Mouse (Mus musculus) cerebellum, postnatal 25 days (tissue): Measurements from ENCODE around the gene Pdxk.

ENCODE experiments used
- DNase-seq, 2 experiments: peaks; one replicate each; pipeline ENCODE4 v3.0.0; 2021; ENCODE audit warnings: mixed read lengths in 2 of 2

Gene Pdxk

GRCm38 (mm10) chr10:78458348-78459111 lies 6.2 kb downstream of the Pdxk start:
- no peak for DNase-seq

- no peak for DNase-seq
These were observed 7.1 kb downstream of the Pdxk start for GRCm38 (mm10) chr10:78457495-78458347.

- DNase-seq: peak in 1 of 2 experiments; percentile 48
These were observed 8.1 kb downstream of the Pdxk start for GRCm38 (mm10) chr10:78456696-78457095.

GRCm38 (mm10) chr10:78452641-78453040 lies 12.1 kb downstream of the Pdxk start:
- DNase-seq: no peak

GRCm38 (mm10) chr10:78450761-78451160 lies 14.0 kb downstream of the Pdxk start:
- no peak for DNase-seq

GRCm38 (mm10) chr10:78447396-78447795 lies 17.4 kb downstream of the Pdxk start:
- no peak for DNase-seq

GRCm38 (mm10) chr10:78446195-78446594 lies 18.6 kb downstream of the Pdxk start:
- DNase-seq: no peak

- no peak for DNase-seq
These were observed 22.5 kb downstream of the Pdxk start for GRCm38 (mm10) chr10:78442292-78442691.

- DNase-seq: no peak
These were observed 23.2 kb downstream of the Pdxk start for GRCm38 (mm10) chr10:78441606-78442005.

- DNase-seq: peak; percentile 30 to 55
These were observed 24.0 kb downstream of the Pdxk start for GRCm38 (mm10) chr10:78440812-78441211.

GRCm38 (mm10) chr10:78439990-78440389 lies 24.8 kb downstream of the Pdxk start:
- no peak for DNase-seq

- DNase-seq: peak in 1 of 2 experiments; percentile 36
These were observed 25.2 kb downstream of the Pdxk start for GRCm38 (mm10) chr10:78439550-78439949.

- DNase-seq: peak; percentile 90 to 94
These were observed 26.7 kb downstream of the Pdxk start for GRCm38 (mm10) chr10:78438094-78438493.

GRCm38 (mm10) chr10:78432853-78433252 lies 31.9 kb downstream of the Pdxk start:
- no peak for DNase-seq

- no peak for DNase-seq
These were observed 35.0 kb downstream of the Pdxk start for GRCm38 (mm10) chr10:78429776-78430175.

GRCm38 (mm10) chr10:78429180-78429579 lies 35.6 kb downstream of the Pdxk start:
- no peak for DNase-seq

- no peak for DNase-seq
These were observed 36.7 kb downstream of the Pdxk start for GRCm38 (mm10) chr10:78428070-78428469.

- peak in 1 of 2 experiments; percentile 44 for DNase-seq
These were observed 38.5 kb downstream of the Pdxk start for GRCm38 (mm10) chr10:78426117-78426735.

GRCm38 (mm10) chr10:78425181-78426041 lies 39.4 kb downstream of the Pdxk start, which contains the start of gene Cstb:
Gene Cstb (plus strand): TSS chr10:78425669.
- DNase-seq: peak; percentile 89 to 93

- DNase-seq: no peak
These were observed 42.2 kb downstream of the Pdxk start for GRCm38 (mm10) chr10:78422614-78423013.

GRCm38 (mm10) chr10:78420929-78421328 lies 43.8 kb downstream of the Pdxk start:
- no peak for DNase-seq

GRCm38 (mm10) chr10:78418791-78419190 lies 46.0 kb downstream of the Pdxk start:
- no peak for DNase-seq
